In the genomic region with DNA sequence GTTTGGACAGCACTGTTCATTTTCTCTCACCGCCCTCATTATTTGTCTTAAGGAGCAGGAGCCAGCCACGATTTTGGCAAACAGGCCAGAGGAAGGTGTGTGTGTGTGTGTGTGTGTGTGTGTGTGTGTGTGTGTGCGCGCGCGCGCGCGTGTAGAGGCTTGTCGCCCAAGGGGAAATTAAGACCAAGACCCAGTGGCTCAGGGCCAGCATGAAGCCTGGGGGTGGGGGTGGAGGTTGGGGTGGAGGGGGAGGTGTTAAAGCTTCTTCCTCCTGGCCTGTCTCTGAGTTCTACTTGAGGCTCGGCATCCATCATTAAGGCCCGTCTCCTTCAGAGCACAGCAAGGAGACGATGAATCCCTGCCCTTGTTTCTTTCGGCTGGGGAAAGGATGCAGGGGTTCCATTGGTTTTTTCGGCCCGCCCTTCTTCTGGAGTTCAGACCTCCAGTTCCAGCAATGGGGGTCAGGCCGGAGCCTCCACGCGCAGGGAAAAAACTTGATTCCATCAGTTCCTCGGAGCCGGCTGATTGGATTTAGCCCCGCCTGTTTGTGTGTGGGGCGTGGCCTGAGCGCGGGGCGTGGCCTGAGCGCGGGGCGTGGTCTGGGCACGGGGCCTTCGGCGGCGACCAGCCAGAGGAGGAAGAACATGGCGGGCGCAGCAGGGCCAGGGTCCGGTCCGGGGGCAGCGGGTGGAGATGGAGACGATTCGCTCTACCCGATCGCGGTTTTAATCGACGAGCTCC, we compare ENCODE assay signal across 8 mouse cellular contexts. TPM values are rescaled to one million over a fixed set of nuclear protein-coding genes. Genes with fewer than 3 reads are reported as not detected.
A peak's percentile ranks its signal among the peaks of the same experiment; 100 is the strongest.
DNase-seq lines count a peak whose midpoint lies in the region; ATAC-seq lines count a peak whose summit lies in the region.

No protein-coding gene starts in this region.

- H3K4me2 ChIP-seq in hindbrain, embryonic 14.5 days (replicated peaks) = peak overlapping the region; percentile 79

- peaks cover 4% of the 10 kb centered on the region for H3K4me1 ChIP-seq in hindbrain, embryonic 14.5 days (replicated peaks; ENCODE audit: control insufficient read depth, insufficient read depth, low read length)

- H3K9me3 ChIP-seq in hindbrain, embryonic 14.5 days (ENCODE audit: control insufficient read depth, low read length) = no peaks in the 10 kb centered on the region

- peak overlapping the region; percentile 74 for H3K9ac ChIP-seq in hindbrain, embryonic 14.5 days

- peak overlapping the region; percentile 78 for H3K27ac ChIP-seq in hindbrain, embryonic 14.5 days

- peaks cover 25% of the 10 kb centered on the region for H3K36me3 ChIP-seq in hindbrain, embryonic 14.5 days (replicated peaks; ENCODE audit: control insufficient read depth, insufficient read depth)

- peak overlapping the region; percentile 83 for H3K4me3 ChIP-seq in hindbrain, embryonic 14.5 days (replicated peaks; ENCODE audit: low read length)

- WGBS in hindbrain, embryonic 14.5 days = under 1% methylated on average over 44 of the region's 45 CpGs

- peak; percentile 89 for DNase-seq in T-cell, adult 2 months (ENCODE audit: low spot score)
- peak; percentile 96 for DNase-seq in cerebellum, postnatal 25 days
- DNase-seq in frontal cortex, postnatal 25 days (ENCODE audit: low spot score in 2 of 2) = peak; percentile 86 to 89
- DNase-seq in hindbrain, embryonic 14.5 days (ENCODE audit: low spot score) = peak; percentile 85
- peak; percentile 79 for DNase-seq in left cerebral cortex, adult 11 months (ENCODE audit: low spot score)
- peak; percentile 95 for DNase-seq in lung, postnatal 36 days
- DNase-seq in retina, embryonic 14.5 days (ENCODE audit: low spot score) = peak; percentile 94
- peak; percentile 90 to 96 for DNase-seq in thymus, postnatal 36 days

- no peaks in the 10 kb centered on the region for H3K27me3 ChIP-seq in hindbrain, embryonic 14.5 days (ENCODE audit: control insufficient read depth, insufficient read depth, low read length)

- peak; percentile 87 for ATAC-seq in hindbrain, embryonic 14.5 days (ENCODE audit: low FRiP score)

RNA-seq across cellular contexts. Expression of a gene that starts 11.4 kb away (rescaled TPM):
- 49.0 and 55.3 TPM in 2 replicates for polyA plus RNA-seq in hindbrain, embryonic 14.5 days (2014; fragmentation: Nextera tagmentation; extraction: Ambion mirVana)

Comparison
In these comparisons a context has a peak if more than half of its experiments do, and no peak if none do; other contexts are left out.
1. Peak in every context shown above with its lines: DNase-seq, ATAC-seq, H3K4me3 ChIP-seq and H3K27ac ChIP-seq.